Mouse (Mus musculus): Measurements from ENCODE around the gene Palm2. TPM values are rescaled to one million over a fixed set of nuclear protein-coding genes. Genes with fewer than 3 reads are reported as not detected.
A peak's percentile ranks its signal among the peaks of the same experiment; 100 is the strongest.

Palm2 gene
- total RNA-seq, 2 experiments from 2014 or later, result 49.8 to 60.0 TPM

DNA sequence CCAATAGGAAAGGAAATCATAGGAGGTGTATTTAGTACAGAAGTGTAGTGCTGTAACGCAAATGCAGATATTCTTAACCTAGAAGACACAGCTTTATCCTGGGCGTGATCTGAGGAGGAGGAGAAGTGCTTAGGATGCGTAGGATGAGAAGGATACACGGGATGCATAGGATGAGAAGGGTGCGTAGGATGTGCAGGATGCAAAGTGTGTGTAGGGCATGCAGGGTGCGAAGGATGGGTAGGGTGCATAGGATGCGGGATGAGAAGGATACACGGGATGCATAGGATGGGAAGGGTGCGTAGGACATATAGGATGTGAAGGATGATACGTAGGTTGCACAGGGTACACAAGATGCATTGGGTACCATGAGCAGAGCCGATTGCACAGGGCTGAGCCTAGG is 262.9 kb downstream of the Palm2 start:
- no peak for DNase-seq (ENCODE audit: low spot score in 2 of 2)

DNA sequence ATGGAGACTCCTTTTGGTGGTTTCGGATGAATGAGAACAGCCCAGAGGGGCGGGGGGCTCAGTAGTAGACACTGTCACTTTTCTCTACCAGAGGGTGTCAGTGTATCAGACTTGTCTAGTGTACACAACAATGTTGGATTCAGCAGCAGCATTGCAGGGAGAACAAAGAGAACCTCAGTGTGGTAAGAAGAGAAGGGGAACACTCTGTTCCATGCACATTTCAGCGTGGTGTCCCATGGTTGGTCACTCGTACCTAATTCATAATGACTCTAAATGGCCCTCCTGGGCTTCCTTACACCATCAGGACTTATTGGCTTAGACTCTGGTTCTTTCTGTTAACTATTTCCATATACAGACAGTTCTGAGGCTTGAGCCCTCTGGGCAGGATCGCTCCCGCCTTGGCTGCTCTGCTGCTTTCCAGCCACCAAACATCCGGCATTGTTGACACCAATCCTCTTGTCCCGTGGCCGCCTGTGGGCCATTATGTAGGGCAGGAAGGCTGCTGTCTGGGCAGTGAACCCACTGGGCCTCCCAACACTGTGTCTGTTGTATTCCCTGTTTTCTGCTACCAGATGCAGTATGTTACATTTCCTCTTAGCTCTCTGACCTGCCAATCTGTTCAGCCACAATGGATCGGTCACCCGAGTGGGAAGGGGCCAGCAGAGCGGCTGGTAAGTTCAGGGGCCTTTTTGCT is 264.0 kb downstream of the Palm2 start:
- DNase-seq (ENCODE audit: low spot score in 2 of 2), result peak in 1 of 2 experiments; percentile 50

GRCm38 (mm10) chr4:57701576-57701975 is 267.5 kb downstream of the Palm2 start:
- no peak for DNase-seq (ENCODE audit: low spot score in 2 of 2)

- no peak for DNase-seq (ENCODE audit: low spot score in 2 of 2)
These were observed 269.8 kb downstream of the Palm2 start for GRCm38 (mm10) chr4:57703574-57704470.

- no peak for DNase-seq (ENCODE audit: low spot score in 2 of 2)
These were observed 270.5 kb downstream of the Palm2 start for GRCm38 (mm10) chr4:57704575-57704974.

GRCm38 (mm10) chr4:57715849-57716248 is 281.8 kb downstream of the Palm2 start:
- no peak for DNase-seq (ENCODE audit: low spot score in 2 of 2)

- DNase-seq (ENCODE audit: low spot score in 2 of 2), result no peak
These were observed 282.7 kb downstream of the Palm2 start for GRCm38 (mm10) chr4:57716735-57717134.

- no peak for DNase-seq (ENCODE audit: low spot score in 2 of 2)
These were observed 283.3 kb downstream of the Palm2 start, which contains the start of gene Akap2 for GRCm38 (mm10) chr4:57717354-57717753. Akap2 (plus strand) TSS chr4:57717657.

GRCm38 (mm10) chr4:57719370-57719769 is 285.3 kb downstream of the Palm2 start:
- no peak for DNase-seq (ENCODE audit: low spot score in 2 of 2)

- peak in 1 of 2 experiments; percentile 53 for DNase-seq (ENCODE audit: low spot score in 2 of 2)
These were observed 286.9 kb downstream of the Palm2 start for GRCm38 (mm10) chr4:57720869-57721361.

DNA sequence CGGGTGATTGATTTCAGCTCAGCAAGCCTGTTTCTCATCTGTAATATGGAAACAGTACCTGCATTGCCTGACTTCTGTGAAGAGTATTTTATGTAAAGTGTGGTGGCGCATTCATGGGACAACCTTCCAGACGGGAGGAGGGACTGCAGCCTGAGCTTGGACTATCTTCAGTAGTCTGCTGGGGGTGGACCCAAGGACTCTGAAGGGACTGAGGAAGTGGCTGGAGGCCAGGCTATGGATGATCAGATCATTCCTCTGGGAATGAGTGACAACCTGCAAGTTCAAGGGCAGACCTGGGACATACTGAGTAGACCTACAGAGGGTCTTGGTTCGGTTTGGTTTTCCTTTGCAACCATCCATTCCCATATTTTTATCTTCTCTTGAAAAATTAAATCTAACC is 288.2 kb downstream of the Palm2 start:
- DNase-seq (ENCODE audit: low spot score in 2 of 2), result no peak

GRCm38 (mm10) chr4:57723659-57724058 is 289.6 kb downstream of the Palm2 start:
- DNase-seq (ENCODE audit: low spot score in 2 of 2), result no peak

- no peak for DNase-seq (ENCODE audit: low spot score in 2 of 2)
These were observed 291.5 kb downstream of the Palm2 start for GRCm38 (mm10) chr4:57725569-57725968.

GRCm38 (mm10) chr4:57728611-57729183 is 294.6 kb downstream of the Palm2 start:
- no peak for DNase-seq (ENCODE audit: low spot score in 2 of 2)

GRCm38 (mm10) chr4:57730047-57730446 is 296.0 kb downstream of the Palm2 start:
- DNase-seq (ENCODE audit: low spot score in 2 of 2), result no peak

DNA sequence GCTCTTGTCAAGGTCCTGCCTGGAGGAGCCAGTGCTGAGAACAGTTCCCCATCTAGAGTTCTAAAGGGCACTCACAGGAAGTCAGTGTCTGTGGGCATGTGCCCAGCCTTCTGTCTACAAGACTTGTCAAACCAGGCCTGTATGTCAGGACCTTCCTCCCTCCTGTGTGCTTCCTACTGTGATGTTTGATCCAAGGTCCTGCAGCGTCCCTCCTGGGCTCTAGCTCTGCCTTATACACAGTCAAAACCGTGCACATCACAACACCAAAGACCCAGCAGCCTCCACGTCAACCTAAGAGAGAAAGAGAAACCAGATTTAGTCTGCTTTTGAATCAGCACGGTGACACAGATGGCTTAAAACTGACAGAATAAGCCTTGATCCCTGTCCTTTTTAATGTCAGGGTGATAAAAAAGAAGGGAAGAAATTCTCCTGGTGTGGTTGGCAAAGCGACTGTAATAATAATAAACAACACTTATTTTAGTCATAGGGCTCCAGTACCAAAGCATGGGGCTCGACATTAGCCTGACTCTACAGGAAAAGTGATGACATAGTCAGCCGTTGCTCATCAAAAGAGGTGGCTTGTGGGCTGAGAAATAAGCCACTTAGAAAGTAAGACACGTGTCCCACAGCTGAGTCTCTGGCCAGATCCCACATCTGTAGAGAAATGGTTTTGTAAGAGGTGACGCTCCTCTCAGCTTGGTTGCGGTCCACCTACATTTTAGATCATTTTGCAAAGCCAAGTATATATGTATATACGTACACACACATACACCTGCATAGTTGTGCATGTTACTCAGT is 297.0 kb downstream of the Palm2 start:
- peak in 1 of 2 experiments; percentile 22 for DNase-seq (ENCODE audit: low spot score in 2 of 2)

GRCm38 (mm10) chr4:57732351-57732750 is 298.3 kb downstream of the Palm2 start:
- DNase-seq (ENCODE audit: low spot score in 2 of 2), result no peak

GRCm38 (mm10) chr4:57733445-57733844 is 299.4 kb downstream of the Palm2 start:
- peak in 1 of 2 experiments; percentile 71 for DNase-seq (ENCODE audit: low spot score in 2 of 2)

DNA sequence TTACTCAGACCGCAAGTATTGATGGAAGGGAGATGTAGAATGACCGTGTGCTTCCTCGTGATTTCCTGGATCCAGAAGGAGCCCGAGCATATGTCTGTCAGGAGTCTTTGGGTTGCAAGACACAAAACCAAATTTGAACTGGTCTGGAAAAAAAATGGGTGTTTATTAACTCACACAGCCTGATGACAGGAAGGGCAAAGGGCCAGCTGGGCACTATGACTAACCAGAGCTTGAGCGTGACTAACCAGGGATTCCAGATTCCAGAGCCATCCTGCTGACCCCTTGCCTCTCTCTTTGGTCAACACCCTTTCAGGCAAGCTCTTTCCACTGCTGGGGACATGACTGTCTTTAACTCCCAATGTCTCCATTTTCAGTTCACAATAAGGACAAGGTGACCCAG is 301.4 kb downstream of the Palm2 start:
- no peak for DNase-seq (ENCODE audit: low spot score in 2 of 2)

- no peak for DNase-seq (ENCODE audit: low spot score in 2 of 2)
These were observed 305.0 kb downstream of the Palm2 start for GRCm38 (mm10) chr4:57738856-57739552.
